Mouse (Mus musculus): ENCODE measurements at regions not wholly inside any gene's neighbourhood (a gene's known extent, or its start where the extent isn't known, plus 50 kb on each side); places are given as distances from the start of the nearest gene placed in this dataset.

- DNase-seq (ENCODE audit: extremely low spot score), result no peak
Observed at GRCm38 (mm10) chr15:52954715-52955593, 929.8 kb upstream of the Gm7489 start.

GRCm38 (mm10) chr15:52959711-52960110, 925.0 kb upstream of the Gm7489 start:
- no peak for DNase-seq (ENCODE audit: extremely low spot score)

GRCm38 (mm10) chr15:52961491-52961890, 923.2 kb upstream of the Gm7489 start:
- DNase-seq (ENCODE audit: extremely low spot score), result no peak

- DNase-seq (ENCODE audit: extremely low spot score), result peak; percentile 10
Observed at GRCm38 (mm10) chr15:52963918-52964317, 920.8 kb upstream of the Gm7489 start.

- no peak for DNase-seq (ENCODE audit: extremely low spot score)
Observed at GRCm38 (mm10) chr15:52964403-52964802, 920.3 kb upstream of the Gm7489 start.

GRCm38 (mm10) chr15:52967801-52968235, 916.9 kb upstream of the Gm7489 start:
- DNase-seq (ENCODE audit: extremely low spot score), result peak; percentile 6

- no peak for DNase-seq (ENCODE audit: extremely low spot score)
Observed at GRCm38 (mm10) chr15:52982821-52983220, 901.9 kb upstream of the Gm7489 start.

GRCm38 (mm10) chr15:52990580-52990979, 894.1 kb upstream of the Gm7489 start:
- no peak for DNase-seq (ENCODE audit: extremely low spot score)

GRCm38 (mm10) chr15:52994351-52994750, 890.4 kb upstream of the Gm7489 start:
- DNase-seq (ENCODE audit: extremely low spot score), result no peak

- DNase-seq (ENCODE audit: extremely low spot score), result no peak
Observed at GRCm38 (mm10) chr15:52999200-52999599, 885.5 kb upstream of the Gm7489 start.

GRCm38 (mm10) chr15:52999776-53000175, 884.9 kb upstream of the Gm7489 start:
- no peak for DNase-seq (ENCODE audit: extremely low spot score)

- no peak for DNase-seq (ENCODE audit: extremely low spot score)
Observed at GRCm38 (mm10) chr15:53001429-53001828, 883.3 kb upstream of the Gm7489 start.

GRCm38 (mm10) chr15:53001964-53002363, 882.7 kb upstream of the Gm7489 start:
- no peak for DNase-seq (ENCODE audit: extremely low spot score)

- no peak for DNase-seq (ENCODE audit: extremely low spot score)
Observed at GRCm38 (mm10) chr15:53004078-53004477, 880.6 kb upstream of the Gm7489 start.

- DNase-seq (ENCODE audit: extremely low spot score), result no peak
Observed at GRCm38 (mm10) chr15:53006844-53007243, 877.9 kb upstream of the Gm7489 start.

GRCm38 (mm10) chr15:53009337-53009736, 875.4 kb upstream of the Gm7489 start:
- no peak for DNase-seq (ENCODE audit: extremely low spot score)
